Mouse (Mus musculus): ENCODE measurements around the gene Gdpd5. TPM values are rescaled to one million over a fixed set of nuclear protein-coding genes. Genes with fewer than 3 reads are reported as not detected.

Gene Gdpd5
- total RNA-seq, 2 experiments from 2014 or later, result 29.0 to 34.2 TPM

DNA sequence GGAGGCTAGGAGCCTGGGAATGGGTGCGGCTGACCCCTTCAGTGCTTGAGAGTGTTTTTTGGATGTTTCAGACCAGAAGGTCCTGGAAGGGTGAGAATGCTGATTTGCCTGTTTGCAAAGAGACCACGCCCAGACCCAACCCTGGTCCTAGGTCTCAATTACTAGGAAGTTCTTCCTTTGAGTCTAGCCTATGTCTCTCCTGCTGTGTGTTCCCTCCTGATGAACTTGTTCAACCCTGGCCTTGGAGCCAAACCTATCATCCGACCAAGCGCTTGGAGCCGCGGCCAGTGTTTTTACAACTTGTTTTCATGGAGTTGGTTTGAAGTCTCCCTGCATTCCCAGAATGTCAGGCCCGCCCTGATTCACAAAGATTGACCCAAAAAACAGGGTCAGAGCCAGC is 22.0 kb downstream of the Gdpd5 start:
- no peak for DNase-seq (ENCODE audit: low spot score in 2 of 2)

DNA sequence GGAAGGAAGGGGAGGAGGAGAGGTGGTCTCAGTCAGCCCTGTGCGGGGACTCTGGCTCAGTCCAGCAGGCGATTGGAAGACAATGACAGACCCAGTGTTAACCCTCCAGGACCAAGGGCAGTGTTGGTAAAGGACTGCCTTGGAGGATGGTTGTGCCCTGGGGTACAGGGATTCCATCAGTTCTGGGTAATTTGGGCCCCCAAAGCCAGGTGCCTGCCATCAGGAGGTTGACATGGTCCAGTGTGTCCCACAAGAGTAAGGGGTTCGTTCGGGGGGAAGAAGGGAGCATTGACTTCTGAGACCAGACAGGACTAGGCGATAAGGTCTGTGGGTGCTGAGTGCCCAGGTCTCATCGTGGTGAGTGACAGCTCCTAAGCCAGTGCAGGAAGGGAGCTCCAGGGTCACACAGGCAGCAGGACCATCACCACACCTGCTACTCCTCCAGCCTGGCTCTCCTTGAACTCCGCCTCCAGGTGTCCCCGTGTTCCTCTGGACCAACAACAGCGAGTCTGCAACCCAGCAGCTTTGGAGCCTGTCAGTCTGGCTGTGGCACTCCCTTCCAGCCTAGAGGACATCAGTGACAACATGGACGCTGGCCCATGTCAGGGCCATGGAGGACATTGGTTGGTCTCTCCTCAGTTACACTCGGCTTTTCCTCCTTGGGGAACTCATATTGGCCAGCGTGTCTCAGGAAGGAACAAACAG is 23.0 kb downstream of the Gdpd5 start:
- DNase-seq (ENCODE audit: low spot score in 2 of 2), result no peak

DNA sequence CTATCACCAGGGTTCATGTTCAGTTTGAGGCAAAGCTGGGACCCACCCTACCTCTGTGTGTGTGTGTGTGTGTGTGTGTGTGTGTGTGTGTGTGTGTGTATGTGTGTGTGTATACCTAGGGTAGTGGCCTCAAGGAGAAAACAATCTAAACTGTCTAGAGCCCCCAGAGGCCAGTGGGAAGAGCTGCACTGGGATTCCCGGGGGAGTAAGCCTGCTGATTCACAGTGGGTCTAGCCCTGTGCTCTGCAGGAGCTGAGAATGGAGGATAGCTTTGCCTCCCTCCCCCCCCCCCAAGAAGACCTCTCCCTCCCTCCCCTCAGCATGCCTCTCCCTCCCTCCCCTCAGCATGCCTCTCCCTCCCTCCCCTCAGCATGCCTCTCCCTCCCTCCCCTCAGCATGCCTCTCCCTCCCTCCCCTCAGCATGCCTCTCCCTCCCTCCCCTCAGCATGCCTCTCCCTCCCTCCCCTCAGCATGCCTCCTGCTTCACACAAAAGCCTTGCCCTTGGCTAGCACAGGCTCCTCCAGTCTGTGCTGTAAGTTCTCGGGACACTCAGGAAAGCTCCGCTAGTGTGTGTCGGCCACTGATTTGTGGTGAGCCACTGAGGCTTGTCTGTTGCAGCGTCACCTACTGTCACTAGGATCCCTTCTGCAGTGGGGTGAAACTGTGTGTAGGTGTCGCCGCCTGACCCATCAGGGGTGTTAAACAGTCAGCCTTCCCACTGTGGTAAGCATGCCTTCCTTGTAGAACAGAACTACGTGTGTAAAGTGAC is 24.4 kb downstream of the Gdpd5 start:
- DNase-seq (ENCODE audit: low spot score in 2 of 2), result no peak

DNA sequence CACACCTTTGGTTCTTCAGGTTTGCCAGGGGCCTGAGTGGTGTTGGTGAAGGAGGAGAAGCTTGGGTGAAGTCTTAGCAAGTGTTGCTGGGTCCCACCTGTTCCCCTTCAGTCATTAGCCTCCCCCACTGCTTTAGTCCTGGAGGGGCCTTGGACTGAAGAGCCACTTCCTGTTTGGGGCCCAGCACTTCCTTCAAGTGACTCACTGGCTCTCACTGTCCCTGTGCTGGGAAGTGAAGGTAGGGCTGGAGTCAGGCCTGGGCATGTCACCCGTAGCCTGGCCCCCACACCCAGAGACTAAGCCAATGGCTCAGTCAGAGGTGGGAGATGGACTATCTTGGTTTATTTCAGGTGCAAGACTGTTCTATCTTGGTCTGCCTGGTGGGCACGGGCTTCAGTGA is 26.4 kb downstream of the Gdpd5 start:
- no peak for DNase-seq (ENCODE audit: low spot score in 2 of 2)

DNA sequence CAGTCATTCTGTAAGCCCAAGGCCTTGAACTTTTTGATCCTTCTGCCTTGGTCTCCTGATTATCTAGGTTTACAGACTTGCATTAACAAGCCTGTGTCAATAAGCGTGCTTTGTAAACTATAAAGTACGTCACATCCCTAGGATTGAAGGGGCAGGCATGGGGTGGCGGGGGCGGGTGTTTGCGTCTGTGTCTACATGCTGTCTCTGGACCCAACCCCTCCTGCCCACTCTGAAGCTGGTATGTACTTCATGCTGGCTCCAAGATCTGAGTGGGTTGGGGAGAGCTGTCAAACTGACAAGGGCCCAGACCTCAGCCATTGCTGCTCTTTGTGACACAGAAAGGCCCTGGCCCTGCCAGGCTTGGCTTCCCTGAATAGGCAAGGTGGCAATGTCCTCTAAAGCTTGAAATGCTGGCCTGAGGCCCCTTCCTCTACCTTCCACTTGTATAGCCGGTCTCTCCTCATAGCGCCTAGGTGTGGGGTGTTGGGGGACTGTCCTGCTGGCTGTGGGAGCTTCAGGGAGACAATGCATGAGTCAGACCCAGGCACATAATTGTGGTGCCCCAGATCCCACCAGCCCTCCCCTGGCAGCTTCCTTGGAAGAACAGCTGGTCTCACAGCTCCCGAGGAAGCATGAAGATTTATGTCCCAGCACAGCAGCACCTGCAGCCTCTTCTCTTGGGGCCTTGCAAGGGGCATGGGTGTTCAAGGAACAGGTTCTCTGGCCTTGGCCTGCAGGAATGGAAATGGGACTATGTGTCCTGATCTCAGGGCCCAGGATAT is 28.4 kb downstream of the Gdpd5 start:
- DNase-seq (ENCODE audit: low spot score in 2 of 2), result peak; percentile 20 to 36

DNA sequence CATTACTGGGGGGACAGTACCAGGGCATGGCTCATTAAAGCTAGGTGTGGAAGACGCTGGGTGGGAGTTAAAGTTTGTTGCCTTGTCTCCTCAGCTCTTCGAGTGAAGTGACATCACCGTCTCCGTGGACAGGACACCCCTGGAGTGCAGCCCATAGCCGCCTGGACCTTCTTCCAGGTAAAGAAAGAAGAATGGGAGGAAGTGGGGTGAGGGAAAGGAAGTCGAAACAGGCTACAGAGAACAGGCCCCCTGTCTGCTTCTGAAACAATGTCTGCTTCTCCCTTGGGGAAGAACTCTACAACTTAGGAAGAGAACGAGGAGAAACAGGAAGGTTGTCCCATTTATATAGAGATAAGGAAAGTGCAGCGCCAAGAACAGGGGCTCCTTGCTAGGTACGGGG is 29.1 kb downstream of the Gdpd5 start:
- no peak for DNase-seq (ENCODE audit: low spot score in 2 of 2)

DNA sequence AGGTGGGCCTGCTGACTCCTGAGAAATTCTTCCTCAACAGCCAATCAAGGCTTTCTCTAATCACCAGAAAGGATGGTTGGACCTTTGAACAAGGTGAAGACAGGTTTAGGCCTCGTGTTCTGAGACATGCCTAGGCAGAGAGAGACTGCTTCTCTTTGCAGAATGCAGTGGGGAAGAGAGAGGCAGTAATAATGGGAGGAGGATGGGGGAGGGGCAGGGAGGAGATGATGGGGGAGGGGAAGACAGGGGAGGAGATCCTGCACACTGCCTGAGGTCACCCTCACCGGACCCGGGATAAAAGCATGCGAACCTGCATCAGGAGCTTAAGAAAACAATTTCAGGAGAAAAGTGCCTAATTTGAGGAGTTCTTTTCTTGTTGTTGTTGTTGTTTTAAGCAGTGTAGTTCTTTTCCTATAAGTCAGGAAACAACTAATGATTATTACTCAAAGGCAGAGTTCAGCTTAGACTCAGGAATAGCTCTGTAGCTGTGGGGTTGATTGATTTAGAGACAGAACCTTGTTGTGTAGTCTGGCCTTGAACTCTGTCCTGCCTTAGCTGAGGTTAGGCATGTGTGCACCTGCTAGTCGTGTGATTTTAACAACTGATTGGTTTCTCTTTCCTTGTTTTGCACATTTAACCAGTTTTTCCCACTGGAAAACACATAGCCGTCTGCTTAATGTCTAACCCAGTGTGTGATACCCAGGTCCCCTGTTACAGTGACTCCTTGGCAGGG is 30.0 kb downstream of the Gdpd5 start:
- no peak for DNase-seq (ENCODE audit: low spot score in 2 of 2)

DNA sequence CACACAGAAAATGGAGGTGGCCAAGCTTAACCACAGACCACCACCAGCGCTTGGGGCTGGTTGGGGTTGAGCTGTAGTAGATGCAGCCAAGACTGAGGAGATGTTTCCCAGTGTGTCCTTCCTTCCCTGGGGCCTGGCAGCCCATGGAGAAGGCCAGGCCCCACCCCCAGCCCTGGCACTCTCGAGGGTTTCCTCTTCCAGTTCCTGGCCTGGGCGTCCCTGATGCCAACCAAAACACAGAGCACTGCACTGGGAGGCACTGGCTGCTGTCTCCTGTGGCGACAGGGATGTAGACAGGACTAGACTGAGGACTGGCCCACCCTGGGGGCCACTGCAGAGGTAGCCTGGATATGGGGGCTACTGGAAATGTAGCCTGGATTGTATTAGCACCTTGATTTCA is 33.8 kb downstream of the Gdpd5 start:
- DNase-seq (ENCODE audit: low spot score in 2 of 2), result no peak

DNA sequence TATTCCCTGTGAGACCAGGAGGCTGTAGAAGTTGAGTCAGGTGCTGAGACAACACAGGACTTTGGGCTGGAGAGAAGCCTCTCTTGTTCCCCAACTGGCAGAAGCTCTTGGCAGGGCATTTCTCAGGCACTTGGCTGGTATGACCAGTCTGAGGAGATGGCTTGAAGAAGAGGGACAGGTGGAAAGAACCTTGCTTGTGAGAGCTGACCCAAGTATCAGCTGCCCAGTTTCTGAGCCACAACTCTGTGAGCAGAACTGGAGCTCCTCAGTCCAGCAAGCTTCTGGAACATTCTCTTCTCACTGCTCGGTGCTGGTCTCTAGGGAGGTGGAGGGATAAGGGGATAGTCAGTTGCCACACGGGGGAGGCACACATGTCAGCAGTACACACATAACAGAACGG is 38.1 kb downstream of the Gdpd5 start:
- no peak for DNase-seq (ENCODE audit: low spot score in 2 of 2)

DNA sequence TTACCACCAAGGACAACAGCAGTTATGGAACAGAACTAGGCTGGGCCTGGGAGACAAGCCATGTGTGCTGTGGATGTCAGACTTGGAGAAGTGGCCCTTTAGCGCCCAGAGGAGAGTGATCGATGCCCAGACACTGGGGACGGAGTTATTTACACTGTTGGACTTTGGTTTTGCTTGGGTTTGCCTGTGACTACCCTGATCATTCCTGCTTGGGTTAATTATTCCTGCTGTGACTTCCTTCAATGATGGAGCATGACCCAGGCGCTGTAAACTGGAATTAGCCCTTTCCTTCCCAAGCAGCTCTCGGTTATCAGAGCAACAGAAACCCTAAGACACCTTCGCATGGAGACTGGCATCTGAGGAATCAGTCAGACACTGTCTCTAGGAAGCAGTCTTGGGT is 39.8 kb downstream of the Gdpd5 start:
- DNase-seq (ENCODE audit: low spot score in 2 of 2), result no peak

DNA sequence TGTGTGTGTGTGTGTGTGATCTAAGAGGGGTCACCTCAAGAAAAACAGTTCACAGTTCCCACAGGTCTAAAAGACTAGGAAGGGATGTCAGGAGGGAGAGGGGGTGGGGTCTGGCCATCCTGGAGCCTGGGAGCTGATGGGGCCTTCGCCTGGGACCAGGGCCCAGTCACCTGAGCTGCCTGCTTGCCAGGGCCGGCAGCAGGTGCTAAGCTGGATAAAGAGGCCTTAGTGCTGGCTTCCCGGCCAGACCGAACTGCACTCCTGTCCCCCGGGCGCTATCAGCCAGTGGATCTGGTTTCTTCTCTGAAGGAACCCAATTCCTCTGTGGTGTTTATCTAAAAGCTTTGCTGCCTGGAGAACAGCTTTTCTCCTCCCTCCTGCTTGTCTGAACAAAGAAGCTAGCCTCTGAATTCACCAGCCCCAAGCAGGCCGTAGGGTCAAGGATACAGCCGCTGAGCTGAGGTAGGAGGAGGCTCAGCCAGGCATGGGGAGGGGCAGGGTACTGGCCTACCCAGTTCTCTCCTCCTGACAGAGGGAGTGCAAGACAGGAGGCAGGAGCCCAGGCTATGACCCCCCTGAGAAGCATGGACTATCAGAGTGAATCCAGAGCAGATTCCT is 43.4 kb downstream of the Gdpd5 start:
- DNase-seq (ENCODE audit: low spot score in 2 of 2), result no peak

DNA sequence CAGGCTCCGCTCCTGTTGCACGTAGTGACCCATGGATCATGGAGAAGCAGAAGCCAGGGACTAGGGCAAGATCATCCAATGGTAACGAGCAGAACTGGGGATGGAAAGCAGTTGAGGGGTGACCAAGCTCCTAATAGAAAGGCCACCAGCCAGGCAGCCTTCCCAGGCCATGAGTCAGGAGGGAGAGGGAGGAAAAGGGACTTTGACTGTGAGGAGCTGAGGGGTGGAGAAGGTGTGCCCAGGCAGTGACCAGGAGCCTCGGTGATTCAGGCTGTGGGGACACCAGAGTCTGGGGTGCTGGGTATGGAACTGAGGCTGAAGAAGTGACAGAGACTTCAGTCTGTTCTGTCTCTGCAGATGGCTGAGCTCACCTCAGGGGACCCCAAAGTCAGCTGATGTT is 44.5 kb downstream of the Gdpd5 start:
- DNase-seq (ENCODE audit: low spot score in 2 of 2), result no peak

DNA sequence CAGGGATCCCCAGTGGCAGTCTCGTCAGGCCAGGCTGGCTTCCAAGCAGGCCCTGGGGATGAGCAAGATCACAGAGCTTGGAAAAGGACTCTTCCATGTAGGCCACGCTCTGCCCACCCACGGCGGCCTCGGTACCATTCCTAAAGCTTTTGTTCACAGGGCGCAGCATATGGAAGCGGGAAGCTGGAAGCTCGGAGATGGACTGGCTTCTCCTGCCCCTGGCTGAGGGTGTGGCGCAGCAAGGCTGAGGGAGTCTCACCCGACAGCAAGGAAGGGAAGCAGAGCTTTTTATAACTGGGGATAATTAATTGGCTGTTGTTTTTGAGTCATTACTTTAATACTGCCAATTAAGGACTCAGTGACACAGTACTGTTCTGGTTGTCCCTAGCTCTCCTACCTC is 45.8 kb downstream of the Gdpd5 start:
- no peak for DNase-seq (ENCODE audit: low spot score in 2 of 2)

DNA sequence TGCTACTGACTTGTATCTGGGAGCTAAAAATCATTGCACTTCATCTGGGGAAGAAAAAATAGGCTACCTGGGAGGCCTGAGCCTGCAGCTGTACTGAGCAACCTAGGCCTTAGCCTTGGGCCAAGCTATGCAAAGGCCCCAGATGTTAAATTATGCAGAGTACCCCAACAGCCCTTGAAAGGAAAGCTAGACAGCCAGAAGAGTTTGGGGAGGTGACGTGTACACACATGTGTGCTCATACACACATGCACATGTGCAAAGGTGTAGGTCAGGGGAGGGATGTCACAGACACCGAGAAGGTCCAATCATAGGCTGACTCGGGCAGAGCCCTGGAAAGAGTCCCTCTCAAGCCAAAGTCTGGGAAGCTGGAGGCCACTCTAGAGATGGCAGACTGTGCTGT is 46.8 kb downstream of the Gdpd5 start:
- no peak for DNase-seq (ENCODE audit: low spot score in 2 of 2)

DNA sequence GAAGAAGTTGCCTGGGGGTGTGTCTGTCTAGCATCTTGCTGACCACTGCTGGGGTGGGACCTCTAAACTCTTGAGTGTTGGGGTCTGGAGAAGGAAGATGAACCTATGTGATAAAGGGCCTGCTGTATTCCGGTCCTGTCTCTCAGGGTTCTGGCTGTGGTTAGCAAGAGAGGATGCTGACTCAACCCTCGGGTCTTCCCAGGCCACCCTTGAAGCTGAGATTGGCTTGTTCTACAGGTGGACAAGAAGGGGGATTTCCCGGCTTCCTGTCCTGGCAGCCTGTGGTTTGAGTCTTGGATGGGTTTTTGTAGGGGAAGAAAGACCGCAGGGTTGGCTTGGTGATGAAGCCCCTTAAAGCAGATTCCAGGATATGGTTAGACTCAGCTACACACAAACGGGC is 47.6 kb downstream of the Gdpd5 start:
- no peak for DNase-seq (ENCODE audit: low spot score in 2 of 2)

DNA sequence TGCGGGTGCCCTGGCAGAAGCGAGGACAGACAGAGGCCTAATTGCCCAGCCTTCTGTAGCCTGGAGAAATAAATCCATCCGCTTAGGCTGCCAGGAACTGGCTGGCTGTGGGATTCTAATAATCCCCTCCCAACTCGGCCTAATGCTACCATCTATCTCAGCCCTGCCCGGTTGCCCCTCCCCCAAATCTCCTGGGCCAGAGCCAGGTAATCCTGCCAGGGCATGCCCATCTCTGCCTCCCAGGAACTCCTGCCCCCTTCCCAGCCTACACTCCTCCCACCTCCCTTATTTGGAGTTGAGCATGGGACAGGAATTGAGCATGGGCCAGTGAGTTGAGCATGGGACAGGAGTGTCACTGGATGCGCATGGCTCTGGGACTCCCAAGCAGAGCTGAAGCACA is 48.6 kb downstream of the Gdpd5 start:
- DNase-seq (ENCODE audit: low spot score in 2 of 2), result no peak

DNA sequence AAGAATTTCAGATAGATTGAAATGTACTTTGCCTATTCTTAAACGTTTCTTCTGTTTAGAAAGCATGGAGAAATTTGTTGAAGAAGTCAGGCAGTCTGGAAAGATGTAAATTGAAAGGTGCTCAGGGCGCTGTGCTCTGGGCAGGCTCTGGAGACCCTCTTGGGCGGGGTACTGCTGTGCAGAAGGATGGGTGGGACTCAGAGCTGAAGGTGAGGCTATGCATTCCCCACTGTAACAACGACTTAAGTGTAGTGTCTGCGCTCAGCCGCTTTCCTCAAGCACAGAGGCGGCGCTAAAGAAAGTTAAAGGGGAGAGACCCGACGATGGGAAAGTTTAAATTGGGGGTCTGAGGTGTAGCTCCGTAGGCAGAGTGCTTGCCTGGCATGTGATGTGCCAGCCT is 49.0 kb downstream of the Gdpd5 start:
- no peak for DNase-seq (ENCODE audit: low spot score in 2 of 2)

DNA sequence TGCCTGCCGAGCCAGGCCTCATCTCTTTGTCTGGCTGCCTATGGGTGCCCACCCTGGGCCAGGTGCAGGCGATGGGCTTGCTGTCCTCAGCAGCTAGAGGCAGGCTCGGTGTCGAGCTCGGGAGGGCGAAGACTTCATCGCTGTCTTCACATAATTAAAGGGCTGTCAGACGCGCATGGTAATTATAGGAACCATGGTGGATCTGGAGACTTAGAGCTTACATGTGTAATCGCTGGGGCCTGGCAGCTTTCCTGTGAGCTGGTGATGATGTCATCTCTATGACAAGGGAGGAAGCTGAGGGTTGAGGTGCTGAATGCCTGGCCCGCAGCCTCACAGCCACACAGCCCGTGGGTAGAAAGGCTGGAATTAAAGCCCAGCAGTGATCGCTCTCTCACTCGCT is 51.0 kb downstream of the Gdpd5 start:
- DNase-seq (ENCODE audit: low spot score in 2 of 2), result peak; percentile 57 to 68

DNA sequence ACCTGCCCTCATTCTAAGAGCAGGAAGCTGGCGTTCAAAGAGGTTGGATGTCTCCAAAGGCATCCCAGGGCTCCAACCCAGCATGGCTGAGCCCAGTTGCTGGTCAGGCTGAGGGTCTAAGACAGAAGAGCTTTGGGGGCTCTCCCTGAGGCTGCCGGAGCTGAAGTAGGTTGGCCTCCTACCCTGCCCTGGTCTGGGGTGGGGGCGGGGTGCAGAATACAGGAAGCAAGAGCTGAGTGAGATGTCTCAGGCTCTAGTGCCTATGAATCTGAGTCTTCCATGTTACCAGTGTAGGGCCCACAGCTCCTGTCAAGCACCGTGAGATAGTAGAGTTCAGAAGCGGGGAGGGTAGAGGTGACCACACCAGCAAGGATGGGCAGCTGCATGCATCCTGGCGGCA is 51.6 kb downstream of the Gdpd5 start:
- no peak for DNase-seq (ENCODE audit: low spot score in 2 of 2)

DNA sequence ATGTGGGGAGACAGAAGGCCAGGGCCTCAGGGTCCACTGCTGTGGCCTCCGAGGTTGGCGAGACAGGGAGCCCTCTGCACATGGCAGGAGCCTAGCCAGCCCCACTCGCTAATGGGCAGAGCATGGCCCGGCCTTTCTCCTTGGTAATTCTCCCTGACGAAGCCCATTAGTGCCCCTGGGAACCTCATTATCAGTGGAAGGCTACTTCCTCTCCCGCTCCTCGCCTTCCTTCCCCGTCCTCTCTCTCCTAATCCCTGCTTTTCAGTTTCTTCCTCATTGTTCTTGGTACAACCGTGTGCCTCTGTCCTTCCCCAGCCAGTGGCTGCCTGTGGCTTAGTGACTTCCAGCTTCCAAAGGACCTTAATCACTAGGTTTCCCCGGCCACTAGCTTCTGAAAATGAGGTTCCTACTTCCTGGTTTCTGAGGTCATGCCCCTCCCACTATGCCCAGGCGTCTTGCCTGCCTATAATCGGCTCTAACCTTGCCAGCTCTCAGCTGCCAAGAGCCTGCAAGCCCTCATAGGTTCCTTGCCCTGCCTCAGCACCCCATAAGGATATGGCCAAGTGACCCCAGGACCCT is 53.5 kb downstream of the Gdpd5 start:
- no peak for DNase-seq (ENCODE audit: low spot score in 2 of 2)

DNA sequence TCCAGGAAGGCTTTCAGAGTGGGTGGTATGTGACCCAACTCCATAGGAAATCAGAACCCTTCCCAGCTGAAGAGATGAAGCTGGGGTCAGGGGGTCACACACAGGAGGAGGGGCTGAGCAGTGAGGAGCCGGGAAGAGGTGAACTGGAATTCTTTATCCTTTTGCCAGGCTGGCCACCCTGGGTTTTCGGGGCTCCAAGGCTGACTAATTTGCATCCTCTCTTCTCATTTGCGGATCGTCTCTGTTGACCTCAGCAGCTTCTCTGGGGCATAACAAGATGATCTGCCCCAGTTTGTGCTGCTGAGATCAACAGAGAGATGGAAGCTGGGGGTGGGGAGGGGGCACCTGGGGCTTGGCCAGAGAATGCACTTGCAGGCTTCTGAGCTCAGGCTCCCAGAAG is 55.3 kb downstream of the Gdpd5 start:
- DNase-seq (ENCODE audit: low spot score in 2 of 2), result no peak

Data from left cerebral cortex, adult 18-20 months (tissue).